Mouse (Mus musculus) spleen, adult 2 months (tissue): ENCODE measurements around the gene Sdr42e1.

Source experiments
- CTCF ChIP-seq: fragments of 200-500 bp; IDR thresholded peaks from 2 replicates; pipeline ENCODE4 v1.5.1; 2011; ENCODE audit warnings: mild to moderate bottlenecking, inconsistent platforms; ENCODE audit not compliant: insufficient read depth, insufficient read length, insufficient replicate concordance; ENCODE audit errors: extremely low read depth
- POLR2A ChIP-seq: fragments of 200-500 bp; IDR thresholded peaks from 2 replicates; pipeline ENCODE4 v1.6.1; 2011; ENCODE audit warnings: low read depth, low read length, inconsistent platforms

GRCm38 (mm10) chr8:117684504-117684903 is 11.0 kb upstream of the Sdr42e1 start:
- TF ChIP-seq CTCF (no peak), POLR2A (no peak)
